Mouse (Mus musculus) embryonic facial prominence, embryonic 13.5 days (tissue): ENCODE measurements around the gene Garem2. TPM values are rescaled to one million over a fixed set of nuclear protein-coding genes. Genes with fewer than 3 reads are reported as not detected.

Experiments used
- ATAC-seq: fragments of 200-750 bp; cut with Nextera tagmentation; 2 replicates; pipeline ENCODE4 v1.8.0; 2017; ENCODE audit warnings: low read depth; ENCODE audit not compliant: insufficient number of reproducible peaks, insufficient read depth, low FRiP score, low TSS enrichment
- H3K27ac ChIP-seq: fragments of 300-500 bp; sonication (generic); 2 replicates; pipeline ENCODE4 v1.5.1; 2015; ENCODE audit warnings: moderate library complexity, mild to moderate bottlenecking, inconsistent platforms
- H3K27me3 ChIP-seq: fragments of 300-500 bp; sonication (generic); 2 replicates; pipeline ENCODE4 v1.6.1; 2015; ENCODE audit warnings: mild to moderate bottlenecking, inconsistent platforms
- H3K36me3 ChIP-seq: fragments of 300-500 bp; sonication (generic); 2 replicates; pipeline ENCODE4 v1.6.1; 2015; ENCODE audit warnings: mild to moderate bottlenecking, inconsistent platforms
- H3K4me1 ChIP-seq: fragments of 300-500 bp; sonication (generic); 2 replicates; pipeline ENCODE4 v1.6.1; 2015; ENCODE audit warnings: inconsistent platforms
- H3K4me2 ChIP-seq: fragments of 300-500 bp; sonication (generic); 2 replicates; pipeline ENCODE4 v1.6.1; 2015; ENCODE audit warnings: moderate library complexity, mild to moderate bottlenecking, inconsistent platforms
- H3K4me3 ChIP-seq: fragments of 300-500 bp; sonication (generic); 2 replicates; pipeline ENCODE4 v1.5.1; 2015; ENCODE audit warnings: mild to moderate bottlenecking, inconsistent platforms
- H3K9ac ChIP-seq: fragments of 300-500 bp; sonication (generic); 2 replicates; pipeline ENCODE4 v1.6.1; 2015; ENCODE audit warnings: mild to moderate bottlenecking, inconsistent platforms
- H3K9me3 ChIP-seq: fragments of 300-500 bp; sonication (generic); 2 replicates; pipeline ENCODE4 v1.6.1; 2016; ENCODE audit warnings: inconsistent platforms
- WGBS: fragments of 180-500 bp; shearing (Covaris S2); methylation state at CpG from one replicate; pipeline ENCODE4 v1.1.7; 2015; ENCODE audit warnings: mixed read lengths; 5-methylcytosine and 5-hydroxymethylcytosine counted together
- polyA plus RNA-seq: library from polyadenylated mRNA; unstranded; fragments of >200 nt; fragmentation: Nextera tagmentation; extraction: Ambion mirVana; gene quantifications from 2 replicates; pipeline ENCODE4 v1.2.1, GENCODE M21; 2015

Garem2 gene
- polyA plus RNA-seq, 1 experiment from 2014 or later: 1.2 TPM

GRCm38 (mm10) chr5:30103340-30103739 is 1.6 kb upstream of the Garem2 start:
- ATAC-seq: no peak
- Histone ChIP-seq H3K27me3 (peaks cover 62% of the 10 kb centered on the region), H3K27ac (no peak overlapping the region), H3K4me2 (no peak overlapping the region), H3K9me3 (no peaks in the 10 kb centered on the region; the same call in 1 of the 2 replicates), H3K4me3 (no peak overlapping the region), H3K9ac (no peak overlapping the region), H3K36me3 (no peaks in the 10 kb centered on the region), H3K4me1 (peaks cover 31% of the 10 kb centered on the region)
- 79% methylated on average over 3 of the region's 3 CpGs for WGBS

- Histone ChIP-seq H3K9me3 (no peaks in the 10 kb centered on the region; the same call in 1 of the 2 replicates), H3K4me3 (peak overlapping the region; percentile 52), H3K9ac (no peak overlapping the region), H3K27me3 (peaks cover 68% of the 10 kb centered on the region), H3K27ac (no peak overlapping the region), H3K36me3 (no peaks in the 10 kb centered on the region), H3K4me2 (peak overlapping the region; percentile 93), H3K4me1 (peaks cover 31% of the 10 kb centered on the region)
- WGBS: 2% methylated on average over 12 of the region's 12 CpGs
- ATAC-seq: no peak
These were observed 622 bp upstream of the Garem2 start for GRCm38 (mm10) chr5:30104339-30104738.

- H3K27ac ChIP-seq: no peak within 1 kb of the TSS
- H3K9ac ChIP-seq: peak within 1 kb of the TSS; percentile 65
- peak within 1 kb of the TSS; percentile 52 for H3K4me3 ChIP-seq
- H3K4me2 ChIP-seq: peak within 1 kb of the TSS; percentile 93
- H3K9me3 ChIP-seq: no peaks in the 10 kb centered on the region; the same call in 1 of the 2 replicates
- no peak for ATAC-seq
- under 1% methylated on average over 29 of the region's 29 CpGs for WGBS
- H3K36me3 ChIP-seq: no peaks in the 10 kb centered on the region
- peaks cover 82% of the 10 kb centered on the region for H3K27me3 ChIP-seq
- peaks cover 37% of the 10 kb centered on the region for H3K4me1 ChIP-seq
These were observed 823 bp downstream of the Garem2 start, which contains the start of gene 3110082J24Rik for GRCm38 (mm10) chr5:30105668-30106300. 3110082J24Rik (minus strand) TSS chr5:30106086.

GRCm38 (mm10) chr5:30106756-30107155 is 1.8 kb downstream of the Garem2 start:
- peaks cover 92% of the 10 kb centered on the region for H3K27me3 ChIP-seq
- H3K9me3 ChIP-seq: no peaks in the 10 kb centered on the region; the same call in 1 of the 2 replicates
- no peak overlapping the region for H3K27ac ChIP-seq
- no peaks in the 10 kb centered on the region for H3K36me3 ChIP-seq
- no peak overlapping the region for H3K9ac ChIP-seq
- no peak for ATAC-seq
- 15% methylated on average over 2 of the region's 2 CpGs for WGBS
- peaks cover 45% of the 10 kb centered on the region for H3K4me1 ChIP-seq
- H3K4me3 ChIP-seq: no peak overlapping the region
- no peak overlapping the region for H3K4me2 ChIP-seq

GRCm38 (mm10) chr5:30107186-30107585 is 2.2 kb downstream of the Garem2 start:
- Histone ChIP-seq H3K27me3 (peaks cover 96% of the 10 kb centered on the region), H3K27ac (no peak overlapping the region), H3K36me3 (no peaks in the 10 kb centered on the region), H3K9me3 (no peaks in the 10 kb centered on the region; the same call in 1 of the 2 replicates), H3K4me3 (no peak overlapping the region), H3K4me1 (peaks cover 45% of the 10 kb centered on the region), H3K4me2 (no peak overlapping the region), H3K9ac (0 out of 2 replicates have a peak overlapping the region, but pooled peaks have one; percentile 11)
- 1% methylated on average over 7 of the region's 7 CpGs for WGBS
- no peak for ATAC-seq

- H3K4me2 ChIP-seq: no peak overlapping the region
- H3K36me3 ChIP-seq: no peaks in the 10 kb centered on the region
- peaks cover 45% of the 10 kb centered on the region for H3K4me1 ChIP-seq
- 6% methylated on average over 5 of the region's 5 CpGs for WGBS
- no peak overlapping the region for H3K27ac ChIP-seq
- H3K9me3 ChIP-seq: no peaks in the 10 kb centered on the region
- no peak overlapping the region for H3K4me3 ChIP-seq
- H3K9ac ChIP-seq: 0 out of 2 replicates have a peak overlapping the region, but pooled peaks have one; percentile 40
- no peak for ATAC-seq
- H3K27me3 ChIP-seq: peaks cover 96% of the 10 kb centered on the region
These were observed 2.7 kb downstream of the Garem2 start for GRCm38 (mm10) chr5:30107611-30108041.

GRCm38 (mm10) chr5:30108233-30108632 is 3.3 kb downstream of the Garem2 start:
- Histone ChIP-seq H3K36me3 (no peaks in the 10 kb centered on the region), H3K4me1 (peaks cover 45% of the 10 kb centered on the region), H3K9me3 (no peaks in the 10 kb centered on the region), H3K9ac (no peak overlapping the region), H3K4me3 (no peak overlapping the region), H3K27me3 (peaks cover 96% of the 10 kb centered on the region), H3K4me2 (no peak overlapping the region), H3K27ac (no peak overlapping the region)
- no peak for ATAC-seq
- 63% methylated on average over 6 of the region's 6 CpGs for WGBS

GRCm38 (mm10) chr5:30109899-30110298 is 4.9 kb downstream of the Garem2 start:
- ATAC-seq: no peak
- Histone ChIP-seq H3K4me2 (no peak overlapping the region), H3K9me3 (no peaks in the 10 kb centered on the region), H3K36me3 (no peaks in the 10 kb centered on the region), H3K4me1 (peaks cover 53% of the 10 kb centered on the region), H3K9ac (no peak overlapping the region), H3K27me3 (peaks cover 96% of the 10 kb centered on the region), H3K27ac (no peak overlapping the region), H3K4me3 (no peak overlapping the region)
- WGBS: 38% methylated on average over 2 of the region's 2 CpGs

- Histone ChIP-seq H3K36me3 (no peaks in the 10 kb centered on the region), H3K9ac (peak overlapping the region; percentile 47; the same call in 1 of the 2 replicates), H3K27me3 (peaks cover 96% of the 10 kb centered on the region), H3K4me2 (peak overlapping the region; percentile 52), H3K4me1 (peaks cover 48% of the 10 kb centered on the region), H3K4me3 (peak overlapping the region; percentile 23), H3K27ac (no peak overlapping the region), H3K9me3 (no peaks in the 10 kb centered on the region)
- 8% methylated on average over 22 of the region's 22 CpGs for WGBS
- no peak for ATAC-seq
These were observed 5.6 kb downstream of the Garem2 start for GRCm38 (mm10) chr5:30110371-30111060.

- H3K36me3 ChIP-seq: no peaks in the 10 kb centered on the region
- H3K9me3 ChIP-seq: no peaks in the 10 kb centered on the region
- H3K4me3 ChIP-seq: peak overlapping the region; percentile 23
- ATAC-seq: no peak
- peaks cover 42% of the 10 kb centered on the region for H3K4me1 ChIP-seq
- H3K27ac ChIP-seq: no peak overlapping the region
- peaks cover 96% of the 10 kb centered on the region for H3K27me3 ChIP-seq
- H3K9ac ChIP-seq: peak overlapping the region; percentile 47; the same call in 1 of the 2 replicates
- 1% methylated on average over 18 of the region's 18 CpGs for WGBS
- H3K4me2 ChIP-seq: peak overlapping the region; percentile 52
These were observed 6.2 kb downstream of the Garem2 start for GRCm38 (mm10) chr5:30111126-30111525.

GRCm38 (mm10) chr5:30111771-30112170 is 6.8 kb downstream of the Garem2 start:
- no peak overlapping the region; the same call in 1 of the 2 replicates for H3K4me2 ChIP-seq
- peaks cover 36% of the 10 kb centered on the region for H3K4me1 ChIP-seq
- 69% methylated on average over 3 of the region's 3 CpGs for WGBS
- H3K9me3 ChIP-seq: no peaks in the 10 kb centered on the region
- peaks cover 3% of the 10 kb centered on the region for H3K36me3 ChIP-seq
- H3K4me3 ChIP-seq: no peak overlapping the region
- no peak overlapping the region for H3K9ac ChIP-seq
- ATAC-seq: no peak
- no peak overlapping the region for H3K27ac ChIP-seq
- peaks cover 96% of the 10 kb centered on the region for H3K27me3 ChIP-seq
